Mouse (Mus musculus) lung, embryonic 16.5 days (tissue): ENCODE results near the gene Sctr. TPM values are rescaled to one million over a fixed set of nuclear protein-coding genes. Genes with fewer than 3 reads are reported as not detected.

ENCODE experiments used
- ATAC-seq: fragments of 200-750 bp; cut with Nextera tagmentation; 2 replicates; pipeline ENCODE4 v1.8.0; 2017; ENCODE audit warnings: low read depth, mild to moderate bottlenecking, moderate library complexity
- H3K27ac ChIP-seq: fragments of 300-500 bp; sonication (generic); 2 replicates; pipeline ENCODE4 v1.5.1; 2014; ENCODE audit warnings: mild to moderate bottlenecking, control low read depth, low read length
- H3K27me3 ChIP-seq: fragments of 300-500 bp; sonication (generic); 2 replicates; pipeline ENCODE4 v1.6.1; 2014; ENCODE audit warnings: low read depth, low read length, mixed read lengths; ENCODE audit not compliant: control insufficient read depth, insufficient read depth
- H3K36me3 ChIP-seq: fragments of 300-500 bp; sonication (generic); 2 replicates; pipeline ENCODE4 v1.6.1; 2014; ENCODE audit warnings: low read length; ENCODE audit not compliant: control insufficient read depth, insufficient read depth
- H3K4me1 ChIP-seq: fragments of 300-500 bp; sonication (generic); replicated peaks from 2 replicates; pipeline ENCODE4 v1.6.1; 2014; ENCODE audit warnings: low read length, mixed read lengths; ENCODE audit not compliant: control insufficient read depth, insufficient read depth
- H3K4me2 ChIP-seq: fragments of 300-500 bp; sonication (generic); 2 replicates; pipeline ENCODE4 v1.6.1; 2014; ENCODE audit warnings: low read depth, low read length, control low read depth
- H3K4me3 ChIP-seq: fragments of 300-500 bp; sonication (generic); 2 replicates; pipeline ENCODE4 v1.5.1; 2014; ENCODE audit warnings: mild to moderate bottlenecking, low read length, control low read depth
- H3K9ac ChIP-seq: fragments of 300-500 bp; sonication (generic); 2 replicates; pipeline ENCODE4 v1.6.1; 2014; ENCODE audit warnings: low read length, control low read depth
- H3K9me3 ChIP-seq: fragments of 300-500 bp; sonication (generic); 2 replicates; pipeline ENCODE4 v1.6.1; 2016; ENCODE audit warnings: low read length; ENCODE audit not compliant: control insufficient read depth
- WGBS: fragments of 180-500 bp; shearing (Covaris S2); extraction: QIAGEN DNeasy Blood & Tissue Kit; methylation state at CpG from one replicate; pipeline ENCODE4 v1.1.7; 2014; 5-methylcytosine and 5-hydroxymethylcytosine counted together
- polyA plus RNA-seq: library from polyadenylated mRNA; unstranded; fragments of >200 nt; fragmentation: Nextera tagmentation; extraction: Ambion mirVana; gene quantifications from 2 replicates; pipeline ENCODE4 v1.2.1, GENCODE M21; 2015

The Sctr gene
- polyA plus RNA-seq, 1 experiment from 2014 or later, result 0.16 TPM

- Histone ChIP-seq H3K36me3 (no peaks in the 10 kb centered on the region), H3K27ac (no peak overlapping the region), H3K9me3 (no peaks in the 10 kb centered on the region), H3K4me3 (no peak overlapping the region), H3K4me2 (no peak overlapping the region), H3K27me3 (no peaks in the 10 kb centered on the region), H3K4me1 (peaks cover 16% of the 10 kb centered on the region), H3K9ac (no peak overlapping the region)
- WGBS, result 56% methylated on average over 8 of the region's 8 CpGs
- ATAC-seq, result no peak
These were observed 51.2 kb downstream of the Sctr start for GRCm38 (mm10) chr1:120057674-120058430.

GRCm38 (mm10) chr1:120060687-120061086, 54.0 kb downstream of the Sctr start:
- H3K27ac ChIP-seq, result no peak overlapping the region
- ATAC-seq, result no peak
- H3K4me1 ChIP-seq, result peaks cover 12% of the 10 kb centered on the region
- no peak overlapping the region for H3K9ac ChIP-seq
- H3K4me3 ChIP-seq, result no peak overlapping the region
- H3K27me3 ChIP-seq, result no peaks in the 10 kb centered on the region
- WGBS, result 64% methylated on average over 5 of the region's 5 CpGs
- H3K4me2 ChIP-seq, result no peak overlapping the region
- no peaks in the 10 kb centered on the region for H3K9me3 ChIP-seq
- H3K36me3 ChIP-seq, result no peaks in the 10 kb centered on the region

- Histone ChIP-seq H3K27me3 (no peaks in the 10 kb centered on the region), H3K4me3 (no peak overlapping the region), H3K36me3 (no peaks in the 10 kb centered on the region), H3K4me1 (peaks cover 8% of the 10 kb centered on the region), H3K27ac (no peak overlapping the region), H3K9me3 (no peaks in the 10 kb centered on the region), H3K9ac (no peak overlapping the region), H3K4me2 (no peak overlapping the region)
- 66% methylated on average over 7 of the region's 7 CpGs for WGBS
- no peak for ATAC-seq
These were observed 55.5 kb downstream of the Sctr start for GRCm38 (mm10) chr1:120062231-120062630.

- Histone ChIP-seq H3K4me2 (no peak overlapping the region), H3K36me3 (no peaks in the 10 kb centered on the region), H3K27me3 (no peaks in the 10 kb centered on the region), H3K4me3 (no peak overlapping the region), H3K9me3 (no peaks in the 10 kb centered on the region), H3K9ac (no peak overlapping the region), H3K4me1 (peaks cover 2% of the 10 kb centered on the region; the same call in 1 of the 2 replicates), H3K27ac (no peak overlapping the region)
- ATAC-seq, result no peak
- 85% methylated on average over 11 of the region's 11 CpGs for WGBS
These were observed 57.5 kb downstream of the Sctr start for GRCm38 (mm10) chr1:120064036-120064682.

- 68% methylated on average over 8 of the region's 8 CpGs for WGBS
- Histone ChIP-seq H3K4me3 (no peak overlapping the region), H3K9me3 (no peaks in the 10 kb centered on the region), H3K9ac (no peak overlapping the region), H3K4me2 (no peak overlapping the region), H3K27me3 (no peaks in the 10 kb centered on the region), H3K36me3 (no peaks in the 10 kb centered on the region), H3K4me1 (peaks cover 2% of the 10 kb centered on the region; the same call in 1 of the 2 replicates), H3K27ac (no peak overlapping the region)
- ATAC-seq, result no peak
These were observed 59.5 kb downstream of the Sctr start for GRCm38 (mm10) chr1:120066159-120066558.

- no peaks in the 10 kb centered on the region for H3K36me3 ChIP-seq
- no peak overlapping the region for H3K4me2 ChIP-seq
- H3K27ac ChIP-seq, result no peak overlapping the region
- H3K27me3 ChIP-seq, result no peaks in the 10 kb centered on the region
- H3K9me3 ChIP-seq, result no peaks in the 10 kb centered on the region
- 74% methylated on average over 3 of the region's 3 CpGs for WGBS
- H3K4me3 ChIP-seq, result no peak overlapping the region
- peaks cover 2% of the 10 kb centered on the region; the same call in 1 of the 2 replicates for H3K4me1 ChIP-seq
- no peak overlapping the region for H3K9ac ChIP-seq
- ATAC-seq, result no peak
These were observed 59.9 kb downstream of the Sctr start for GRCm38 (mm10) chr1:120066625-120067024.

- Histone ChIP-seq H3K4me2 (no peak overlapping the region), H3K27ac (peak overlapping the region; percentile 45; the same call in 1 of the 2 replicates), H3K36me3 (no peaks in the 10 kb centered on the region), H3K27me3 (no peaks in the 10 kb centered on the region), H3K4me3 (no peak overlapping the region), H3K9ac (no peak overlapping the region), H3K4me1 (peaks cover 16% of the 10 kb centered on the region), H3K9me3 (no peaks in the 10 kb centered on the region)
- ATAC-seq, result peak; percentile 53
- 61% methylated on average over 5 of the region's 5 CpGs for WGBS
These were observed 62.4 kb downstream of the Sctr start for GRCm38 (mm10) chr1:120069120-120069519.

- no peak for ATAC-seq
- no peak overlapping the region for H3K27ac ChIP-seq
These were observed 63.5 kb downstream of the Sctr start for GRCm38 (mm10) chr1:120070168-120070567.

GRCm38 (mm10) chr1:120071133-120071532, 64.4 kb downstream of the Sctr start:
- H3K4me1 ChIP-seq, result peaks cover 16% of the 10 kb centered on the region
- no peaks in the 10 kb centered on the region for H3K9me3 ChIP-seq
- no peak overlapping the region for H3K9ac ChIP-seq
- H3K27me3 ChIP-seq, result no peaks in the 10 kb centered on the region
- no peak overlapping the region for H3K4me3 ChIP-seq
- WGBS, result 60% methylated on average over 4 of the region's 4 CpGs
- no peak for ATAC-seq
- H3K4me2 ChIP-seq, result no peak overlapping the region
- H3K36me3 ChIP-seq, result no peaks in the 10 kb centered on the region
- H3K27ac ChIP-seq, result no peak overlapping the region

More at GRCm38 (mm10) chr1:120070168-120070567, 63.5 kb downstream of the Sctr start:
- Histone ChIP-seq H3K4me3 (no peak overlapping the region), H3K9me3 (no peaks in the 10 kb centered on the region), H3K36me3 (no peaks in the 10 kb centered on the region), H3K27me3 (no peaks in the 10 kb centered on the region), H3K4me2 (no peak overlapping the region), H3K9ac (no peak overlapping the region), H3K4me1 (peaks cover 16% of the 10 kb centered on the region)
- WGBS, result 55% methylated on average over 6 of the region's 6 CpGs
